Mouse (Mus musculus) B cell, adult 62 days (primary cell): ENCODE measurements around the gene Tpm3. TPM values are rescaled to one million over a fixed set of nuclear protein-coding genes. Genes with fewer than 3 reads are reported as not detected.

Experiments used
- total RNA-seq: library from RNA; stranded (reverse); gene quantifications from 4 replicates; pipeline ENCODE4 v1.2.4, GENCODE M21; 2023

The Tpm3 gene
- total RNA-seq = 545 to 588 TPM (median 552 TPM) in 4 replicates

GRCm38 (mm10) chr3:90072294-90072693, at the start of gene Tpm3:
Gene Tpm3, plus strand, starts transcription at chr3:90072649.

GRCm38 (mm10) chr3:90051441-90052350, 20.8 kb upstream of the Tpm3 start, which contains the start of gene 4933434E20Rik:
Gene 4933434E20Rik, plus strand, starts transcription at chr3:90051636.

GRCm38 (mm10) chr3:90052351-90053241, 19.9 kb upstream of the Tpm3 start, which contains the start of gene Ubap2l:
Gene Ubap2l, minus strand, starts transcription at chr3:90052628.

GRCm38 (mm10) chr3:90103938-90104337, 31.5 kb downstream of the Tpm3 start, which contains the start of gene Nup210l:
Gene Nup210l, plus strand, starts transcription at chr3:90104132.

Other genes starting within 250 kb of the Tpm3 start
- gene She, start 241.3 kb upstream of the Tpm3 start, total RNA-seq = 0.12 TPM in 1 of 4 replicates, not detected in the others
- gene Il6ra, start 159.5 kb upstream of the Tpm3 start, total RNA-seq = 18.7 to 20.3 TPM (median 19.4 TPM) in 4 replicates
- gene Atp8b2, start 109.1 kb upstream of the Tpm3 start, total RNA-seq = 60.1 to 77.6 TPM (median 63.2 TPM) in 4 replicates
- gene Hax1, start 73.9 kb upstream of the Tpm3 start, total RNA-seq = 62.2 to 73.9 TPM (median 67.9 TPM) in 4 replicates
- 107 to 116 TPM (median 114 TPM) in 4 replicates for gene 4933434E20Rik, start 21.0 kb upstream of the Tpm3 start, total RNA-seq
- gene Ubap2l, start 20.0 kb upstream of the Tpm3 start, total RNA-seq = 331 to 385 TPM (median 358 TPM) in 4 replicates
- gene Nup210l, start 31.5 kb downstream of the Tpm3 start, total RNA-seq = 1.7 to 2.5 TPM (median 1.9 TPM) in 4 replicates
- gene Rps27, start 141.0 kb downstream of the Tpm3 start, total RNA-seq = 9,520 to 10,422 TPM (median 10,240 TPM) in 4 replicates
- gene Rab13, start 141.0 kb downstream of the Tpm3 start, total RNA-seq = 0.72 to 0.92 TPM in 2 of 4 replicates, not detected in the others
- 83.4 to 92.8 TPM (median 90.6 TPM) in 4 replicates for gene Jtb, start 158.9 kb downstream of the Tpm3 start, total RNA-seq
- not detected in 4 replicates for gene Creb3l4, start 170.9 kb downstream of the Tpm3 start, total RNA-seq
- 25.9 to 33.1 TPM (median 28.9 TPM) in 4 replicates for gene Slc39a1, start 175.5 kb downstream of the Tpm3 start, total RNA-seq
- gene Crtc2, start 181.5 kb downstream of the Tpm3 start, total RNA-seq = 187 to 216 TPM (median 200 TPM) in 4 replicates
- 174 to 184 TPM (median 178 TPM) in 4 replicates for gene Dennd4b, start 192.5 kb downstream of the Tpm3 start, total RNA-seq
- gene Gatad2b, start 220.5 kb downstream of the Tpm3 start, total RNA-seq = 124 to 137 TPM (median 130 TPM) in 4 replicates